Mouse (Mus musculus) liver, embryonic 16.5 days (tissue): Measurements from ENCODE around the gene Serpinb8. TPM values are rescaled to one million over a fixed set of nuclear protein-coding genes. Genes with fewer than 3 reads are reported as not detected.
A peak's percentile ranks its signal among the peaks of the same experiment; 100 is the strongest.

Source experiments
- ATAC-seq: fragments of 200-750 bp; cut with Nextera tagmentation; 2 replicates; pipeline ENCODE4 v1.8.0; 2017; ENCODE audit warnings: low read depth, mild to moderate bottlenecking, moderate number of reproducible peaks, moderate library complexity
- H3K27ac ChIP-seq: fragments of 300-500 bp; sonication (generic); 2 replicates; pipeline ENCODE4 v1.5.1; 2014; ENCODE audit warnings: mild to moderate bottlenecking, low read length
- H3K27me3 ChIP-seq: fragments of 300-500 bp; sonication (generic); 2 replicates; pipeline ENCODE4 v1.6.1; 2014; ENCODE audit warnings: low read depth, low read length, mixed read lengths; ENCODE audit not compliant: control insufficient read depth, insufficient read depth
- H3K36me3 ChIP-seq: fragments of 300-500 bp; sonication (generic); 2 replicates; pipeline ENCODE4 v1.6.1; 2014; ENCODE audit warnings: mild to moderate bottlenecking; ENCODE audit not compliant: control insufficient read depth, insufficient read depth
- H3K4me1 ChIP-seq: fragments of 300-500 bp; sonication (generic); 2 replicates; pipeline ENCODE4 v1.6.1; 2014; ENCODE audit warnings: low read depth, low read length, mixed read lengths; ENCODE audit not compliant: control insufficient read depth
- H3K4me2 ChIP-seq: fragments of 300-500 bp; sonication (generic); 2 replicates; pipeline ENCODE4 v1.6.1; 2014; ENCODE audit warnings: low read depth, low read length, mixed read lengths
- H3K4me3 ChIP-seq: fragments of 300-500 bp; sonication (generic); 2 replicates; pipeline ENCODE4 v1.5.1; 2014; ENCODE audit warnings: low read depth, mild to moderate bottlenecking, low read length
- H3K9ac ChIP-seq: fragments of 300-500 bp; sonication (generic); 2 replicates; pipeline ENCODE4 v1.6.1; 2014; ENCODE audit warnings: low read depth, low read length
- H3K9me3 ChIP-seq: fragments of 300-500 bp; sonication (generic); replicated peaks from 2 replicates; pipeline ENCODE4 v1.6.1; 2016; ENCODE audit warnings: low read length; ENCODE audit not compliant: control insufficient read depth
- WGBS: fragments of 180-500 bp; shearing (Covaris S2); extraction: QIAGEN DNeasy Blood & Tissue Kit; methylation state at CpG from one replicate; pipeline ENCODE4 v1.1.7; 2014; ENCODE audit not compliant: insufficient replicate concordance; 5-methylcytosine and 5-hydroxymethylcytosine counted together
- polyA plus RNA-seq: library from polyadenylated mRNA; unstranded; fragments of >200 nt; fragmentation: Nextera tagmentation; extraction: Ambion mirVana; gene quantifications from 2 replicates; pipeline ENCODE4 v1.2.1, GENCODE M21; 2015

Gene Serpinb8
- polyA plus RNA-seq, 1 experiment from 2014 or later, result 0.08 TPM

- H3K4me3 ChIP-seq, result no peak overlapping the region
- no peak overlapping the region for H3K27ac ChIP-seq
- no peak for ATAC-seq
- no peaks in the 10 kb centered on the region for H3K27me3 ChIP-seq
- H3K36me3 ChIP-seq, result no peaks in the 10 kb centered on the region
- whole genome bisulfite sequencing, result 58% methylated on average over 3 of the region's 3 CpGs
- no peaks in the 10 kb centered on the region for H3K4me1 ChIP-seq
- no peak overlapping the region for H3K9ac ChIP-seq
- H3K9me3 ChIP-seq, result no peaks in the 10 kb centered on the region
- no peak overlapping the region for H3K4me2 ChIP-seq
Measured at GRCm38 (mm10) chr1:107584932-107585331, 4.9 kb upstream of the Serpinb8 start.

- 68% methylated on average over 3 of the region's 3 CpGs for WGBS
- no peak for ATAC-seq
- Histone ChIP-seq H3K9me3 (no peaks in the 10 kb centered on the region), H3K4me3 (no peak overlapping the region), H3K27me3 (no peaks in the 10 kb centered on the region), H3K27ac (no peak overlapping the region), H3K4me2 (no peak overlapping the region), H3K4me1 (no peaks in the 10 kb centered on the region), H3K9ac (no peak overlapping the region), H3K36me3 (no peaks in the 10 kb centered on the region)
Measured at GRCm38 (mm10) chr1:107586196-107586595, 3.6 kb upstream of the Serpinb8 start.

GRCm38 (mm10) chr1:107588206-107588605 lies 1.6 kb upstream of the Serpinb8 start:
- ATAC-seq, result no peak
- Histone ChIP-seq H3K4me1 (no peaks in the 10 kb centered on the region), H3K27ac (no peak overlapping the region), H3K4me3 (no peak overlapping the region), H3K9me3 (no peaks in the 10 kb centered on the region), H3K36me3 (no peaks in the 10 kb centered on the region), H3K9ac (no peak overlapping the region), H3K27me3 (no peaks in the 10 kb centered on the region), H3K4me2 (no peak overlapping the region)

- no peak for ATAC-seq
- no peak overlapping the region for H3K9ac ChIP-seq
Measured at GRCm38 (mm10) chr1:107588642-107589041, 1.2 kb upstream of the Serpinb8 start.

GRCm38 (mm10) chr1:107592644-107593043 lies 2.8 kb downstream of the Serpinb8 start:
- WGBS, result 55% methylated on average over 3 of the region's 3 CpGs
- Histone ChIP-seq H3K4me2 (no peak overlapping the region), H3K9ac (no peak overlapping the region), H3K4me3 (no peak overlapping the region), H3K27me3 (no peaks in the 10 kb centered on the region), H3K9me3 (no peaks in the 10 kb centered on the region), H3K36me3 (no peaks in the 10 kb centered on the region), H3K27ac (no peak overlapping the region), H3K4me1 (no peaks in the 10 kb centered on the region)
- ATAC-seq, result no peak

More at GRCm38 (mm10) chr1:107588642-107589041, 1.2 kb upstream of the Serpinb8 start:
- no peaks in the 10 kb centered on the region for H3K4me1 ChIP-seq
- no peak overlapping the region for H3K27ac ChIP-seq
- WGBS, result 49% methylated on average over 1 of the region's 1 CpGs
- H3K9me3 ChIP-seq, result no peaks in the 10 kb centered on the region
- H3K27me3 ChIP-seq, result no peaks in the 10 kb centered on the region
- H3K4me2 ChIP-seq, result no peak overlapping the region
- H3K36me3 ChIP-seq, result no peaks in the 10 kb centered on the region
- H3K4me3 ChIP-seq, result no peak overlapping the region

GRCm38 (mm10) chr1:107593469-107593868 lies 3.7 kb downstream of the Serpinb8 start:
- Histone ChIP-seq H3K4me3 (no peak overlapping the region), H3K4me1 (no peaks in the 10 kb centered on the region), H3K4me2 (no peak overlapping the region), H3K27ac (no peak overlapping the region), H3K36me3 (no peaks in the 10 kb centered on the region), H3K9ac (no peak overlapping the region), H3K27me3 (no peaks in the 10 kb centered on the region), H3K9me3 (no peaks in the 10 kb centered on the region)
- WGBS, result 46% methylated on average over 2 of the region's 2 CpGs
- ATAC-seq, result no peak

GRCm38 (mm10) chr1:107596874-107597273 lies 7.1 kb downstream of the Serpinb8 start:
- no peaks in the 10 kb centered on the region for H3K27me3 ChIP-seq
- H3K4me3 ChIP-seq, result no peak overlapping the region

GRCm38 (mm10) chr1:107598476-107598875 lies 8.7 kb downstream of the Serpinb8 start:
- Histone ChIP-seq H3K27me3 (no peaks in the 10 kb centered on the region), H3K27ac (no peak overlapping the region), H3K4me3 (no peak overlapping the region), H3K36me3 (no peaks in the 10 kb centered on the region), H3K4me1 (no peaks in the 10 kb centered on the region), H3K9me3 (no peaks in the 10 kb centered on the region), H3K9ac (no peak overlapping the region), H3K4me2 (no peak overlapping the region)
- ATAC-seq, result no peak

More at GRCm38 (mm10) chr1:107596874-107597273, 7.1 kb downstream of the Serpinb8 start:
- ATAC-seq, result no peak
- H3K4me1 ChIP-seq, result no peaks in the 10 kb centered on the region
- no peaks in the 10 kb centered on the region for H3K9me3 ChIP-seq
- no peak overlapping the region for H3K4me2 ChIP-seq
- no peak overlapping the region for H3K9ac ChIP-seq
- no peaks in the 10 kb centered on the region for H3K36me3 ChIP-seq
- H3K27ac ChIP-seq, result no peak overlapping the region

GRCm38 (mm10) chr1:107608942-107609341 lies 19.1 kb downstream of the Serpinb8 start:
- Histone ChIP-seq H3K4me3 (no peak overlapping the region), H3K4me1 (no peaks in the 10 kb centered on the region), H3K27me3 (no peaks in the 10 kb centered on the region), H3K36me3 (no peaks in the 10 kb centered on the region), H3K9ac (no peak overlapping the region), H3K9me3 (no peaks in the 10 kb centered on the region), H3K4me2 (no peak overlapping the region), H3K27ac (no peak overlapping the region)
- WGBS, result 29% methylated on average over 1 of the region's 1 CpGs
- no peak for ATAC-seq

GRCm38 (mm10) chr1:107614087-107614486 lies 24.3 kb downstream of the Serpinb8 start:
- H3K4me3 ChIP-seq, result no peak overlapping the region
- whole genome bisulfite sequencing, result 71% methylated on average over 2 of the region's 2 CpGs
- H3K27ac ChIP-seq, result no peak overlapping the region

More at GRCm38 (mm10) chr1:107614087-107614486, 24.3 kb downstream of the Serpinb8 start:
- Histone ChIP-seq H3K4me1 (no peaks in the 10 kb centered on the region), H3K27me3 (no peaks in the 10 kb centered on the region), H3K4me2 (no peak overlapping the region), H3K9ac (no peak overlapping the region), H3K9me3 (no peaks in the 10 kb centered on the region), H3K36me3 (no peaks in the 10 kb centered on the region)
- ATAC-seq, result 0 out of 2 replicates have a peak, but pooled peaks have one; percentile 30
